Mouse (Mus musculus): ENCODE measurements around the gene B430305J03Rik.

Gene B430305J03Rik

DNA sequence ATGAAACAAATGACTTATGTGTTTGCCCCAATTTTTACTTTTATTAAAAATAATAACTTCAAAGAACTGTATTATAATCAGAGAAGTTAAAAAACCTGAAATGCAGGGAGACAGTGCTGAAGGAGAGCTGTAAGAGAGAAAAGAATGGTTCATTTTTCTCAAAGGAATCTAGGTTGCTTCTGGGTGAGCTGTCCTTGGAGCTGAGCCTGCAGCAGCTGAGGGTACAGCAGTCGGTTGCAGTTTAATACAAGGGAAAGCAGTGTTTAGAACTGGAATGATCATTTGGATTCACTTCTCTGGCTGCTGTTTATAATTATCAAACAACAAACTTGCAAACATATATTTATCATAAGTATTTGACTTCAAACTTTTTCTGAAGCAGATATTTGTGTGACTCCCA is 16.3 kb downstream of the B430305J03Rik start:
- no peak for DNase-seq (ENCODE audit: low read depth, low spot score)

DNA sequence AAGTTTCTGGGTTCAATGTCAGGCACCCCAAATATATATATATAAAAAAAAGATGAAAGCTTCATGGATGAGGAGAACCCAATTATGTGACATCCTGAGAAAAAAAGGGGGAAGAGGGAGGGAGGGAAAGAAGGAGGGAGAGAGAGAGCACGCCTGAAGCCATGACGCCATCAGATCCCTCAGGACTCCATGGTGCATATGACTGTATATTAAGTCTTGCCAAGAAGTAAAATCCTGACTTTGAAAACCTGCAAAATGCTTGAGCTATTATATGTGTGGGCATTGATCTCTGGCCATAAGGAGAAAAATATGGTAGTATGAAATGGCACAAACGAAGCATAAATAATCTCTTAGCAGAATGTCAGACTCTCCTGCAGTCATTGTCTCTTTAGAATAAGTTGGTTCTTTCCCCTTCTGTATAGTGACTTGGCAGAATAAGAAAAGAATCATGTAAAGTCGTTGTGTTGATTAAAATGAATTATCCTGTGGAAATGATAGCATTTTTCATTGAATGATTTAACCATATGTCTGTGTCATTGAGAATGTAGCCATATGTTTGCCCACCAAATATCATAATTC is 17.6 kb downstream of the B430305J03Rik start:
- DNase-seq (ENCODE audit: low read depth, low spot score): no peak

DNA sequence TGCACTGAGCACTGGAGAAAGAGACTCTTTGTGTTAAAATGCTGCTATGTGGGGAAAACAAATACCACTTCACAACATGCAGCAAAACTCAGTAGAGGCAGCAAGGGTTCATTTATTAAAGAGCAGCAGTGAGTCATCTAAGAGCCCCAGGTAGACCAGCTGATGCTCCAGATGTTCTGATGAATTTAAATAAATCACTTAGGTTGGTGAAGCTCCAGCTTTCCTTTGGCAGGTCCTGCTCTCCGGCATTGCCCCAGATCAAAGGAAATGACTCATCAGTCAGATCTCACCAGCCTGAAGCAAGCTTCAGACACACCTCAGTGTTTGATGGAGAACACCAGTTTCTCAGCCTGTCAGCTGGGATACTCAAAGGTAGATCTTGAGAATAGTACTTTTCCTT is 20.1 kb downstream of the B430305J03Rik start:
- no peak for DNase-seq (ENCODE audit: low read depth, low spot score)

DNA sequence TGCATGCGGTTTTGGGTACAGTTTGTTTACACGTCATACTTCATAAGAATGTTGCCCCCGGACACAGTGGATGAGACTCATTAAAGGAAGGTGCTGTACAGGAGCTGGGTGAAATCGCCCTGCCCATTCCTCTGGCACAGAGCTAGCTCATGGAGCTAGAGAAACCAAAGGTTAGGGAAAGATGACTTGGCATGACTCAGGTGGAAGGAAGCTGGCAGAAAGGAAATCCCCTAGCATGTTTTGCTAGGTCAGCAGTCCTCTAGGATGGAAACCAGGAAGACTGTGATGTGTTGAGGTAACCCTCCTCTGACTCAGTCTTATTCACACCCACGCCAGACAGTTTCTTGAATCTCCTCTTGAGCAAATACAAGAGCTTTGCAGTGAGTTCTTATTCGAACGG is 21.7 kb downstream of the B430305J03Rik start:
- DNase-seq (ENCODE audit: low read depth, low spot score): no peak

DNA sequence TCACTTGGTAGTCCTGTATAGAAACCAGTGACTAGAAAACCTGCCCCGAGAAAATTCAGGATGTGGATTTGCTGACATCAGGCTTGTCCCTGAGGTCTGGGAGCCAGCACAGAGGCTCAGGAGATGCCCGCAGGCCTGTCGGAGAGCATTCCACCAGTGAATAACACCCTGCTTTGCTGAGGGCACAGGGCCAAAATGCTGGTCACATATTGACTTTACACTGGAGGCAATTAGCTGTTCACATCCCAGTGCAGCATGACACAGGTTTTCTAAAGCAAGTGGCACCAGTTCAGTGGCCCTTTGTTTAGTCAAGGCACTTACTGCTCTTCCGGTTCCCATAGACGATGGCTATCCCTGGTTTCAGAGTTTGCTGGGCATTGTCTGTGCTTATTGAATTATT is 25.4 kb downstream of the B430305J03Rik start:
- DNase-seq (ENCODE audit: low read depth, low spot score): no peak

DNA sequence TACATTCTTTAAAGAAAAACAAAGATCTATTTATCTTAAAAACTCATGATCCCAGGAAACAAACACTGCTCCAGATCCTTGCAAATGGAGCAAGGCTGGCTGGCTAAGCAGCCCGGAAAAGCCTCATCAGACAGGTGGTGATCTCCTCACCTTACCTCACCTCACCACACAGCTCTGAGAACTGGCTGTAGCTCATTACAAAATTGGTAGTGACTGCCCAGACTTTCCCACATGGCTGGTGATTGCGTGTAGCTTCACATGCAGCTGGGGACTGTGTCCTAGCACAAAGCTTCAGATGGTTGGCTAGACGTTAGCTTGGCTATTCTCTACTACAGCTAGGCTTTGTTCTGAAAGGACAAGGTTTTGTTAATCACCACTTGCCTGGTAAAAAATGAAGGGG is 28.5 kb downstream of the B430305J03Rik start:
- no peak for DNase-seq (ENCODE audit: low read depth, low spot score)

DNA sequence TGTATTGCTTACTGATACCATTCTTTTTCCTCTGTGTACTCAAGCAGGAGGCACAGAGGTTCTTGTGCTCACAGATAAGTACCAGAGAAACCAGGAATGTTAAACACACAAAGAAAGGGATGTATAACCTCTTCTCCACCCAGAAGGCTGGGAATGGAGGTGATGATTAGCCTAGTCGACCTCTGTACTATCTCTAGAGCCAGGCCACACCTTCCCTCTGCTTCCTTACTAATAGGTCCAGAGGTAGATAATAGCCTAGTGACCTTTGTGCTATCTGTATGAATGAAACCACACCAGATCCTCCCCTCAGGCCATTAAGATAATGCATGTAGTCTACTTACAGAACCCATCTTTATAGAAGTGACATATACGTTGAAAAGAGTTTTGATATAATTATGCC is 29.5 kb downstream of the B430305J03Rik start:
- no peak for DNase-seq (ENCODE audit: low read depth, low spot score)

DNA sequence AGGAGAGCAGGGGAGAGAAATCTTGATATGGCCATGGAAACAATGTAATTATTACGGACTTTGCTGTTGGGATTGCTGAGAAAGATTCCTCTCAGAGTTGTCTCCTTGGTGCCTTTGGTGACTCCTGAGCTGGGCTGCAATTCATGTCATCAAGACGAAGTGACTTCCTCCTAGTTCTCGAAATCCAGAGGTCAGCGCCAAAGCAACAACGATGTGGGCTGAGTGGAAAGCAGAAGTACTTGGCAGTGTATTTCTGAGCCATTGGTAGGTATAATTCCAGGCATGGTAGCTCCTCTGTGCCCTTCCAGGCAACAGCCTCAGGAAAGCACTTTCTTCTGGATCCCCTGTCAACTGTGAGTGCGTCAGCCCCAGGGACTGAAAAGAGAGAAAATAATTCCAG is 44.1 kb downstream of the B430305J03Rik start:
- no peak for DNase-seq (ENCODE audit: low read depth, low spot score)

- DNase-seq (ENCODE audit: low read depth, low spot score): no peak
These were observed 45.7 kb downstream of the B430305J03Rik start for GRCm38 (mm10) chr3:61320031-61320430.

DNA sequence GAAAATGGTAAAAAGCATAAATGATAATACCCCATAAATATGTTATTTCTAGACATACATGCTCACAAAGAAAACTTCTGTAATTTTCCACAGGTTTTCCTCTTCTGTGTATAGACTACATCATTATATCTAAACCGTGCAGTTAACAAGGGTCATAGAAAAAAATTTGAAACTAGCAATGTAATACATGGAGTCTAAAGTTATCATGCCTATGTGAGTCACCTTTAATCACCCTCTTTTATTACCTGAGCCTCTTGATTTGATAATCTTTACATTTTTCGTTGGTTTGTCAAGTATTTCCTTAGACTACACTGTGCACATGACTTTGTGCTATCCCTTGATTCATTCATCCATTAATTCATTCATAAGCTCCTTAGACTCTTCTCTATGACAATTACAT is 50.7 kb downstream of the B430305J03Rik start:
- no peak for DNase-seq (ENCODE audit: low read depth, low spot score)
